Mouse (Mus musculus) CD4-positive, CD25-positive, alpha-beta regulatory T cell, adult 4 months (primary cell): ENCODE results near the gene C130026I21Rik. TPM values are rescaled to one million over a fixed set of nuclear protein-coding genes. Genes with fewer than 3 reads are reported as not detected.
"Not testable (repeated sequence)": the region's sequence is repeated elsewhere in the genome, so short reads cannot be mapped to it uniquely, and the experiment has no call there.

Experiments used
- ATAC-seq: one replicate; pipeline ENCODE4 v1.8.0; 2017
- polyA plus RNA-seq, 2 experiments: library from polyadenylated mRNA; unstranded; fragments of 100-300 nt; shearing (Covaris generic); gene quantifications; one replicate each; pipeline ENCODE4 v1.2.1; 2017

Gene C130026I21Rik
- polyA plus RNA-seq, 2 experiments from 2014 or later, result 65.7 to 70.2 TPM

- not testable (repeated sequence) for ATAC-seq
Observed at GRCm38 (mm10) chr1:85118341-85118740, 152.0 kb downstream of the C130026I21Rik start.

GRCm38 (mm10) chr1:85117537-85117936, 152.8 kb downstream of the C130026I21Rik start:
- not testable (repeated sequence) for ATAC-seq

DNA sequence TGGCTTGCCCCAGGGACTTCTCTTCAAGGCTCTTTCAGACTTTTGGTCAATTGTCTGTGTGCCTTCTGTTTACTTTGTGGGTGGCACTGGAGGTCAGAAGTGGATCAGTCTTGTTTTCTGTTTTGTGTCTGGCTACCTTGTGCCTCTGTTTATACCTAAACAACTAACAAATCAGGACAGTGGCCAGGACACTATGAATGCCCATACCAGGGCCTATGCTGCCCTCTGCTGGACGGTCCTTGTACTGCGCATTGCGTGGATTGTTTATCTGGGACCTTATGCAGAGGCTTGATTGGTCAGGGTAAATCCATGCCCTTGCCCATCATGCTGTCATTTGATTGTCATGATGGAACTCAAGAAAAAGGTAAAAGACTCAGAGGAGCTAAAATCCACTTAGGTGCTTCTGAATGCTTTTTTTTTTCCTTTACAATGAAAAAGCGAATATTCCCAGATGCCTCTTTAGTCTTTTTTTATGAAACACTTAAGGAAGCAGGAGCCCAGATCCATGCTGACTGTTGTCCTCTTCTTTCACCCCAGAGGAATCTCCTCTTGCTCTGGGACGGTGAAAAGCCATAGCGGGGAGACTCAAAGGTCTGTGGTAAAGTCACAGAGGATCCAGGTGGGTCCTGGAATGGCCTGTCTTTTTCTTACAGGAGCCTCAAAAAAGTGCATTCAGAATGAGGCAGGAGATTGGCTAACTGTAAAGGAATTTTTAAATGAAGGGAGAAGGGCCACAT, 155.5 kb downstream of the C130026I21Rik start:
- not testable (repeated sequence) for ATAC-seq

- not testable (repeated sequence) for ATAC-seq
Observed at GRCm38 (mm10) chr1:85114078-85114477, 156.3 kb downstream of the C130026I21Rik start.

DNA sequence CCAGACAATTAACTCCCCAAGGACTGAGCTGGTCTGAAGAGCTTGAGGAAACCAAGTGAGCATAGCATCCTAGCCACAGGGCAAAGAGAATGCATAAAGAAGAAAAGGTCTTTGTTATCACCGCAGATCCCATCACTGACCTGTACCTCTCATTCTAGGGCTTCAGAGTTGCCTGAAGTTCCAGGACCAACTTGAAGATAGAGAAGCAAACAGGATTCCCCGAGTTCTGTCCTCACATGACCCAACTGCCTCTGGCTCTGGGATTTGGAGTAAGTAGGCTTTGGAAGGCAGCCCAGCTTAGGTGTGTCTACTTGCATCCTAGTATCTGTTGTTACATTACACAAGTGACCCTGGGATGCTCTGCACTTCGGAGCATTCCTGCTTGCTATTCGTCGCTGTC, 157.5 kb downstream of the C130026I21Rik start:
- ATAC-seq, result not testable (repeated sequence)

DNA sequence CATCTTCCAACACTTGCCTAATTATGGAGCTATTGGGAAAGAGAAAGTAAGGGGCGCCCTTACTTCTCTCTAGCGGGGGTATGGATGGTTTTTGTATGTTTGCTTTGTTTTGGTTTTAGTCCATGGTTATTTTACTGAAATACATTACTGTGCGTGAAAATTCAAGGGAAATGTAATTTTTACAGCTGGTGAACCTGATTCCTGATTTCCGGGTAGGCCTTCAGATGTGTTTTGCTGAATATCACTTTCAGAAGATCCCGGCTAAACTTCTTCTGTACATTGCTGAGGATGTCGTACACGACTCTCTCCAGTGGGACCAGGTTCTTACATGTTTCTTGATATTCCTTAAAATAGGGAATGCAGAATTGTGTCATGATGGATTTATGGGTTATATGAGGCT, 158.1 kb downstream of the C130026I21Rik start:
- not testable (repeated sequence) for ATAC-seq

GRCm38 (mm10) chr1:85111572-85111971, 158.8 kb downstream of the C130026I21Rik start:
- not testable (repeated sequence) for ATAC-seq

DNA sequence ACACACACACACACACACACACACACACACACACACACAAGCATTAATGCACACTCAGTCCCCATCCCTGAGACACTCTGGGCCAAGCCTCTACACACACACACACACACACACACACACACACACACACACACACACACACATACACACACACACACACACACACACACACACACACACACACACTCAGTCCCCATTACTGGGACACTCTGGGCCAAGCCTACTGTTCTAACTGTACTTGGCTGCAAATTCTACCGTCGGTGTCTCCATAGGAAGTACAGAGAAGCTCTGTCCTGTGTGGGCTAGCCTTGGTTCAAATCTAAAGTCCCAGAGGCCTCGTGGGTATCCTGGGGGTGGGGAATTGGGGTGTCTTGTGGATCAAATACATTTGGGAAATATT, 159.5 kb downstream of the C130026I21Rik start:
- ATAC-seq, result not testable (repeated sequence)

DNA sequence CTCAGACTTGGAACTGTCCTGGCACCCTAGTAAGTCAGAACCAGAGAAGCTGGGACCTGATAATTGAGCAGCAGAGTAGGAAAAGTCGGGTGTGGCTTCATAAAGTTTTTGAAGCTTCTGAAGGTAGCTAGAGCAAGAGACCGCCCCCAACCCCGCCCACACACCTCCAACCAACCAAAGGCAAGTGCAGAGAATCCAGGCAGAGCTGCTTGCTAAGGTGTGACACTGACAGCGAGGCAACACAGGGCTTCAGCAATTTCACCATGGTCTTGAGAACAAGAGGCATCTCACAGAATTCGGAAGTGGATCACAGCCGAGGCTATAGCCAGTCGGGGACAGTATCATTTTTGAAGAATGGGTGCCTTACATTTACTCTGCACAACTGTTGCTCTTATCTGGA, 160.6 kb downstream of the C130026I21Rik start, which contains the start of gene A530032D15Rik:
TSS of gene A530032D15Rik (minus strand) at position 101 of the 400 bp plus-strand sequence.
- ATAC-seq, result not testable (repeated sequence)

- not testable (repeated sequence) for ATAC-seq
Observed at GRCm38 (mm10) chr1:85106013-85106412, 164.4 kb downstream of the C130026I21Rik start.

- not testable (repeated sequence) for ATAC-seq
Observed at GRCm38 (mm10) chr1:85105336-85105735, 165.0 kb downstream of the C130026I21Rik start.

DNA sequence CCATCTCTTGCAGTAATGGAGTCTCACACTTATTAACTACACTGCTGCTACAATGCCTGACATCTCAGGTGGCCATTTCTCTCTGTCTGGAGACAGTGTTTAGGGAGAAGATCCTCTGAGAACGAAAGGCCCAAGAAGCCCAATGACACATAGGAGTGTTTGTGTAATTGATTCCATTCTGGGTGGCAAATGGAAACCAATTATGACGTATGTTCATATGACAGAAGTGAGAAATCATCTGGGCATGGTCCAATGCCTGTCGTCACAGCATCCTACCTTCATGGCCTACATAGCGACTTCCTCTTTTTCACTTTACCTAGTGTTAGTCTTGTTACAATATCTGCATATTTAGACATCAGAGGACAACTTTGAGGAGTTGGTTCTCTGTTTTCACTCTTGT, 168.6 kb downstream of the C130026I21Rik start:
- not testable (repeated sequence) for ATAC-seq

- not testable (repeated sequence) for ATAC-seq
Observed at GRCm38 (mm10) chr1:85099864-85100263, 170.5 kb downstream of the C130026I21Rik start, which contains the start of gene Gm10553. Gene Gm10553 (plus strand): TSS chr1:85100164.

DNA sequence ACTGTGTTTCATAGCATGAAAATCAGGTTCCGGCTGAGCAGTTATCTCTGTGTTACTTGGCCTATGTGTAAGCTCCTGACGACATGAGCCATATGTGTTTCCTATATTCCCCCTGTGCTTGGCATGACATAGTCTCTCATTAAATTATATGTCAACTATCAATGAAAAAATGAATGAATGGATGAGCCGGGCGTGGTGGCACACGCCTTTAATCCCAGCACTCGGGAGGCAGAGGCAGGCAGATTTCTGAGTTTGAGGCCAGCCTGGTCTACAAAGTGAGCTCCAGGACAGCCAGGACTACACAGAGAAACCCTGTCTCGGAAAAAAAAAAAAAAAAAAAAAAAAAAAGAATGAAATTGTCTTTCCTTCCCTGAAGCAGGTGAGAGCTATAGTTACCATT, 171.3 kb downstream of the C130026I21Rik start:
- ATAC-seq, result not testable (repeated sequence)

- ATAC-seq, result not testable (repeated sequence)
Observed at GRCm38 (mm10) chr1:85093011-85093572, 177.3 kb downstream of the C130026I21Rik start.

DNA sequence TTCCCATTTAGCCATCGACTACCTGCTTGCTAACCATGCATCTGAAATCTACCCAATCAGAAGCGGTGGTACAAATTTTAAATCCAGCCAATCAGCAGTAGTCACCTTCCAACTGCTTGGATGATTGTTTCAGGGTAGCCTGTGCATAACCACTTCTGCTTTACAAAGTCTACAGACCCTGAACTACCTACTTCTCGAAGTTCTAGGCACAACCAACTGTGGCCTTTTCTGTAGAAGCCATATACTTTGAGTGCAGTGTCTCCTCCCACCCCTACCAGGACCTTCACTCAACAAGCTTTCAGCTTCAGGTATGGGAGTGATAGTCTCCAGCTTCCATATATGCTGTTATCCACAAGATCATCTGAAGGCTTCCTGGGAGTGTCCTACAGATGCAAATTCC, 178.2 kb downstream of the C130026I21Rik start:
- ATAC-seq, result not testable (repeated sequence)

DNA sequence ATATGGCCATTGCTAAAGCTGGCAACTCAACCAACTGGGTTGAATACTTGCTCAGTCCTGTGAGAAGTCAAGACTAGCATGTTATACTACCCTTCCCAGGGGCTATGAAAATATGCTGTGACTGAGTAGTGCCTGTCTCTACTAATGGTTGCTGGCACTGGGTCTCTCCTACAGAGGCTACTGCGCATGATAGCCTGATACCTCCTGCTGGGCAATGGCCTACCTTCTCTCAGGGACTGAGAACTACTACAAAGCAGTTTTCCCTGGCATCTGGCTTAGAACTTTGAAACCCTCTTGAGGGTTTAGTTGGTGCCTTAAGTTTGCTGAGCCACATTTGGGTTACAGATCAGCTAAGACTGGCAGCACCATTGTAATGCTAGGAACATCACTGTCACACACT, 184.2 kb downstream of the C130026I21Rik start:
- not testable (repeated sequence) for ATAC-seq

DNA sequence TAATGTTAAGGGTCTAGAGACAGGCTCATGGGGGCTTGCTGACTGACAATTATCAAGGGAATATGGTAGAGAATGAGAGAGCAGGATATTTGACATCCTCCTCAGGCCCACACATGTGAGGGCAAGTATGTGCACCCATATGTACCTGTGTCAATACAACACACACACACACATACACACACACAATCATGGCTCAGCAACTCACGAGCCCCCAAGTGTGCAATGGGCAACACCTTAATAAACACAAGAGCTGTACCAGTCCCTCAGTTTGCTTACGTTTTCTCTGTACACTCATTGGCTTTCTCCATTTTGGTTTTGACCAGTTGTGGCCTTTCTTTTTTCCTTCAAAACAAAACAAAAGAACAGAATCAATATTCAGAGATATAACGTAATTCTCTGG, 185.6 kb downstream of the C130026I21Rik start:
- not testable (repeated sequence) for ATAC-seq

DNA sequence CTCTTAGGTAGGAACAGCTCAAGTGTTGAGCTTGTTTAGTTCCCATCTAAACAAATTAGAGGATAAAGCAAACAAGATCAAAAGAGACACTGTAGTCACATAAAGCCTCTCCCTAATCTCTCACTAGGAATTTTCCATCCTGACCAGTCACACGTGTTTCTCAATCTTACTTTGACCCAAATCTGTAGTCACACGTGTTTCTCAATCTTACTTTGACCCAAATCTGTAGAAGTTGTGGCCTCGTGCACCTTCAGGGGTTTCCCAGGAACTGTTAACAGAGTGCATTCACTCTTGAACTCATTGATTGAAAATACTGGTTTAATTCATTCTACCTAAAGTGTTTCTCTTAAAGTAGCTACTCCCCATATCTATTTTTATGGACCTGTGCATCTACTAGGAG, 197.3 kb downstream of the C130026I21Rik start:
- ATAC-seq, result not testable (repeated sequence)

DNA sequence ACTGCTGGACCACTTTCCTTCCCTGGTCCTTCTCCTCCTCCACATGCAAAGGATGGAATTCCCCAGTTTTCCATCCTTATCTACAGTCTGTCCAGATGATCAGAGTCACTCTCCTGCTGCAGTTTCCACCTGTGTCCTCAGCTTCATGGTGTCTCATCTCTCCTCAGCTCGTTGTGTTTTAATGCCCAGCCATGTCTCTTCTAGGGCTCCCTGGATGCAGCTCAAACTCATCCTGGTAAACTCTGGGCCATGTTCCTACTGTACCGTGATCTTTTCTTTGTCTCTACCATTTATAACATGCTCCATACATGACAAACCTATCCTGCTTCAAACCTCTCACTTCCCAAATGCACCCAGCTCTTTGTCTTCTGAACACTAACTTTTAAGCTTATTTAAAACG, 198.7 kb downstream of the C130026I21Rik start:
- ATAC-seq, result not testable (repeated sequence)

- ATAC-seq, result not testable (repeated sequence)
Observed at GRCm38 (mm10) chr1:85035801-85036200, 234.6 kb downstream of the C130026I21Rik start.

- not testable (repeated sequence) for ATAC-seq
Observed at GRCm38 (mm10) chr1:85034394-85034793, 236.0 kb downstream of the C130026I21Rik start.

- not testable (repeated sequence) for ATAC-seq
Observed at GRCm38 (mm10) chr1:85033616-85034015, 236.8 kb downstream of the C130026I21Rik start.

DNA sequence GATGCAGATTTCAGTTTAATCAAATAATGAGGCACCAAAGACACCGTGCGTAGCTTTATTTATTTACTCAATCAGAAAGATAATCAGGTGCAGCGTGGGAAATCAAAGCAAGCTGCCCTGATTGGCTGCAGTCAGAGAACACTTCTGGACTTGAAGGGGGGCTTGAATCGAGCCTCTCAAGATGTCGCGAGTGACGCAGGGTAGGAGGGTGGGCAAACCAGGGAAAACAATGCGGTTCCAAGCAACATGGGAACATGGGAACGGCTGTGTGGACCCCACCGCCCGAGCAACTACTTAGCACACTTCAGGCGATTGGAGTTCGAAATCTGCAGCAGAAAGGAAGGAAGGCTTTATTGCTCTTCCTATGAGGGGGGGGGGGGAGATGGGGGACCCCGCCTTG, 240.2 kb downstream of the C130026I21Rik start:
- not testable (repeated sequence) for ATAC-seq
